In the genomic region with DNA sequence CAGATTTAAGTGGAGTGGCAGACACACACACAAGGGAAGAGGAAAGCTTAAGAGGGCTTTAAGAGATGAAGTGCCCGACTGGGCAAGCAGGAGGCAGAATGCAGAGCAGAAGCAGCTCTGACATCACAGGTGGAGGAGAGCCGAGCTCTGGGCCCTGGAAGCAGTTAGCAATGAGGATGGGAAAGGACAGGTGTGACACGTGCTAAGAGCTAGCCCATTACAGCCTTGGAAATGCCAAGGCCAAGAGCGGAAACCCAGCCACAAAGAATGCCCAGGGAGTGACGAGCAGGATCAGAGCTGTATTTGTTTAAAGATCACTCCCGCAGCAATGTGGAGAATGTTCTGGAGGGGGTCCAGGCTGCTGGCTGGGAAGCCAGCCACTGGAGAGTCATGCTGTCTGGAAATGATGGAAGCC, we compare ENCODE assay signal across 8 mouse cellular contexts. TPM values are rescaled to one million over a fixed set of nuclear protein-coding genes. Genes with fewer than 3 reads are reported as not detected.
DNase-seq lines count a peak whose midpoint lies in the region; ATAC-seq lines count a peak whose summit lies in the region.

No protein-coding gene starts in this region.

- peak overlapping the region; percentile 38 for H3K4me3 ChIP-seq in embryonic facial prominence, embryonic 10.5 days
- H3K4me3 ChIP-seq in limb, embryonic 11.5 days (ENCODE audit: low read depth, low read length) = no peak overlapping the region
- no peak overlapping the region for H3K4me3 ChIP-seq in midbrain, embryonic 15.5 days

- H3K27ac ChIP-seq in embryonic facial prominence, embryonic 10.5 days (replicated peaks) = peak overlapping the region; percentile 74
- H3K27ac ChIP-seq in limb, embryonic 11.5 days (replicated peaks; ENCODE audit: low read depth, low read length) = 0 out of 2 replicates have a peak overlapping the region, but pooled peaks have one; percentile 36
- peak overlapping the region; percentile 35 for H3K27ac ChIP-seq in midbrain, embryonic 15.5 days

- no peak overlapping the region for H3K9ac ChIP-seq in limb, embryonic 11.5 days (ENCODE audit: low read length)
- no peak overlapping the region for H3K9ac ChIP-seq in midbrain, embryonic 15.5 days

- H3K4me2 ChIP-seq in limb, embryonic 11.5 days (ENCODE audit: low read depth, severe bottlenecking) = no peak overlapping the region
- H3K4me2 ChIP-seq in midbrain, embryonic 15.5 days = peak overlapping the region; percentile 50

- no peaks in the 10 kb centered on the region for H3K27me3 ChIP-seq in embryonic facial prominence, embryonic 10.5 days (replicated peaks; ENCODE audit: low read depth, poor library complexity, severe bottlenecking)
- no peaks in the 10 kb centered on the region for H3K27me3 ChIP-seq in limb, embryonic 11.5 days (ENCODE audit: control insufficient read depth, insufficient read depth, low read length)
- H3K27me3 ChIP-seq in midbrain, embryonic 15.5 days (replicated peaks) = no peaks in the 10 kb centered on the region

- WGBS in embryonic facial prominence, embryonic 10.5 days = 39% methylated on average over 6 of the region's 6 CpGs
- WGBS in limb, embryonic 11.5 days = 49% methylated on average over 6 of the region's 6 CpGs
- 17% methylated on average over 6 of the region's 6 CpGs for WGBS in midbrain, embryonic 15.5 days

- H3K4me1 ChIP-seq in embryonic facial prominence, embryonic 10.5 days = peaks cover 72% of the 10 kb centered on the region
- H3K4me1 ChIP-seq in limb, embryonic 11.5 days (ENCODE audit: control insufficient read depth, insufficient read depth, low read length) = peaks cover 27% of the 10 kb centered on the region
- H3K4me1 ChIP-seq in midbrain, embryonic 15.5 days = peaks cover 42% of the 10 kb centered on the region

- H3K9me3 ChIP-seq in embryonic facial prominence, embryonic 10.5 days = no peaks in the 10 kb centered on the region
- H3K9me3 ChIP-seq in limb, embryonic 11.5 days (ENCODE audit: control insufficient read depth, low read length) = no peaks in the 10 kb centered on the region
- H3K9me3 ChIP-seq in midbrain, embryonic 15.5 days = no peaks in the 10 kb centered on the region

- no peak for ATAC-seq in limb, embryonic 11.5 days (ENCODE audit: insufficient number of reproducible peaks, low FRiP score, low TSS enrichment, low read depth)
- ATAC-seq in midbrain, embryonic 15.5 days (replicated peaks) = peak; percentile 59

- H3K36me3 ChIP-seq in embryonic facial prominence, embryonic 10.5 days (replicated peaks) = peaks cover 32% of the 10 kb centered on the region
- no peaks in the 10 kb centered on the region for H3K36me3 ChIP-seq in limb, embryonic 11.5 days (ENCODE audit: control insufficient read depth, insufficient read depth, low read length)
- no peaks in the 10 kb centered on the region for H3K36me3 ChIP-seq in midbrain, embryonic 15.5 days (replicated peaks)

- DNase-seq in thymus, postnatal 14 days = peak; percentile 44
- DNase-seq in thymus, postnatal 0 days (ENCODE audit: low spot score) = no peak
- no peak for DNase-seq in embryonic facial prominence, embryonic 10.5 days (ENCODE audit: low spot score)
- peak; percentile 98 for DNase-seq in heart, adult 11 months
- DNase-seq in kidney, adult 11 months = peak; percentile 66
- no peak for DNase-seq in limb, embryonic 11.5 days (ENCODE audit: low spot score)
- DNase-seq in embryo, embryonic 10 days (ENCODE audit: low spot score) = no peak

RNA-seq across cellular contexts. Expression of a gene that starts 15.3 kb away (rescaled TPM):
- 165 and 193 TPM in 2 replicates for polyA plus RNA-seq in thymus, postnatal 0 days (2015; fragmentation: Nextera tagmentation; extraction: Ambion mirVana)
- polyA plus RNA-seq in embryonic facial prominence, embryonic 10.5 days (2016; fragmentation: Nextera tagmentation; extraction: Ambion mirVana) = 120 and 128 TPM in 2 replicates
- 138 and 143 TPM in 2 replicates for polyA plus RNA-seq in limb, embryonic 11.5 days (2014; fragmentation: Nextera tagmentation; extraction: Ambion mirVana)
- polyA plus RNA-seq in midbrain, embryonic 15.5 days (2015; fragmentation: Nextera tagmentation; extraction: Ambion mirVana) = 50.1 and 50.9 TPM in 2 replicates

RNA-seq across cellular contexts. Expression of a gene that starts 38.3 kb away (rescaled TPM):
- 91.4 and 98.8 TPM in 2 replicates for polyA plus RNA-seq in thymus, postnatal 0 days (2015; fragmentation: Nextera tagmentation; extraction: Ambion mirVana)
- polyA plus RNA-seq in embryonic facial prominence, embryonic 10.5 days (2016; fragmentation: Nextera tagmentation; extraction: Ambion mirVana) = 65.4 and 65.7 TPM in 2 replicates
- 77.0 and 81.5 TPM in 2 replicates for polyA plus RNA-seq in limb, embryonic 11.5 days (2014; fragmentation: Nextera tagmentation; extraction: Ambion mirVana)
- polyA plus RNA-seq in midbrain, embryonic 15.5 days (2015; fragmentation: Nextera tagmentation; extraction: Ambion mirVana) = 65.2 and 70.6 TPM in 2 replicates

Comparison
In these comparisons a context has a peak if more than half of its experiments do, and no peak if none do; other contexts are left out.
1. DNase-seq: peak in thymus, postnatal 14 days (single experiment), heart, adult 11 months (single experiment) and kidney, adult 11 months (single experiment); none in thymus, postnatal 0 days (single experiment), embryonic facial prominence, embryonic 10.5 days (single experiment), limb, embryonic 11.5 days (single experiment) and embryo, embryonic 10 days (single experiment).
2. Peak in every context shown above with its lines, with median percentiles within 50 percentile points of each other: H3K27ac ChIP-seq.